Mouse (Mus musculus) bone marrow macrophage, adult 2 months (primary cell): Measurements from ENCODE around the gene Cyp26b1. TPM values are rescaled to one million over a fixed set of nuclear protein-coding genes. Genes with fewer than 3 reads are reported as not detected.
A peak's percentile ranks its signal among the peaks of the same experiment; 100 is the strongest.

Source experiments
- H3K27ac ChIP-seq: 2 replicates; pipeline ENCODE4 v1.5.1; 2012; ENCODE audit warnings: low read depth, low read length; ENCODE audit not compliant: insufficient read depth
- H3K4me1 ChIP-seq: 2 replicates; pipeline ENCODE4 v1.6.1; 2012; ENCODE audit warnings: low read length; ENCODE audit not compliant: control insufficient read depth, insufficient read depth
- H3K4me3 ChIP-seq: 2 replicates; pipeline ENCODE4 v1.5.1; 2012; ENCODE audit warnings: mild to moderate bottlenecking, low read length, moderate library complexity; ENCODE audit not compliant: insufficient read depth
- CTCF ChIP-seq: IDR thresholded peaks from 2 replicates; pipeline ENCODE4 v1.5.1; 2012; ENCODE audit warnings: low read depth, mild to moderate bottlenecking, low read length, moderate library complexity
- POLR2A ChIP-seq: IDR thresholded peaks from 2 replicates; pipeline ENCODE4 v1.6.1; 2012; ENCODE audit warnings: mild to moderate bottlenecking, low read depth, low read length, borderline replicate concordance
- polyA plus RNA-seq: library from polyadenylated mRNA; stranded (reverse); fragments of >200 nt; gene quantifications from 2 replicates; pipeline ENCODE4 v1.2.4, GENCODE M21; 2012; ENCODE audit not compliant: missing spikeins, insufficient read depth, insufficient read length

Cyp26b1 gene
- polyA plus RNA-seq, 1 experiment: 0.16 TPM

DNA sequence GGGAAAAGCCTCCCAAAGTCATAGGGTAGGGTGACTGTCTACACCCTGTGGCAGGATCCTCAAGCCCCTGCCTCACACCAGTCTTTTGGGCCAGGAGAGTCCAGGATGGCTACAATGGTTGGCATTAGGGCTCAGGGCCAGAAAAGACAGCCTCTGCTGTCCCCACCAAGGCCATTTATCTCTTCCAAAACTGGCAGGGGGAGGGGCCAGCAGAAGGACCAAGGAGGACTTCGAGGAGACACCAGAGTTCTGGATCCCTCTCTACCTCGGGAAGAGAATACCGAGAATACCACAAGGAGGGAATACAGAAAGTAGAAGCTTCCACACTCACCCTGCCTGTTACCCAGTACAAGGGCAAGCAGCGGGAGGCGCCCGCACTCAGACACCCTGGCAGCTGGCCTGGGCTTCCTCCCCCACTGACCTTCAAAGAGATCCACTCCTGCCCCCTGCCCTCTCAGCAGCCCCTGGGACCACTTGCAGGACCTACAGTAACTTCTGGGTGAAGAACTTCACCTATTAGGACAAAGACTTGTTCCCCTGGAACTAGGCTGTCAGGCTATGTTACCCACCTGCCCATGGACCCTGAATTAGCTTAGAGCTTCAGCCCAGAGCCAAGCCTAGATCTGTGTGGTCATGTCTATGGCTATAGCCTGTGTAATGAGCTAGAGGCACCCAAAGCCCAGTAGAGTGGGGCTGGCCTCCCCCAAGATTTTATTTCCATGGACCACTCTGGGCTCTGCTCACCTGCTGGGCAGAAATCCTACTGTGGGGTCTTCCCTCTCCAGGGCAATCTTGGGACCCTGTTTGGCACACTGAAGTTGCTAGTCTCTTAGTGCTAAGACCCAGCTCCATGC, 12.5 kb downstream of the Cyp26b1 start:
- Histone ChIP-seq H3K4me3 (no peak overlapping the region), H3K4me1 (peaks cover 14% of the 10 kb centered on the region), H3K27ac (no peak overlapping the region)
- TF ChIP-seq CTCF (no peak), POLR2A (no peak)

DNA sequence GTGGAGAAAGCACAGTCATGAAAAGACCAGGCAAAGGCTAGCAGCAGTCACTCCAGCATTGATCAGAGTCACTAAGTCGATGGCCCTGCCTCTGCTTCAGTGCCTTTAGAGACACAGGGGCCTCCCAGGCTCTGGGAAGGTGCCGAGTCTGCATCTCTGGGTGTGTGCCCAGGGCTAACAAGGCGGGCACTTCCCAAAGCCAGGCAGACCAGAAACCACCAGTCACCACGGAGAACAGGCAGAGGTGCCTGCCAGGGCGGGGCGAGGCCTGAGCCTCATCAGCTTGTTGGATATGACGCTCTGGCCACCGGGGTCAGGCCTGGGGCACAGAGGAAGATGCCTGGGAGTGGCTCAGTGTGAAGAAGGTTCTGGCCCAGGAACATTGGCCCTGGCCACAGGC, 14.2 kb downstream of the Cyp26b1 start:
- TF ChIP-seq CTCF: no peak
- TF ChIP-seq POLR2A: no peak
- H3K4me1 ChIP-seq: peaks cover 12% of the 10 kb centered on the region
- H3K4me3 ChIP-seq: no peak overlapping the region
- H3K27ac ChIP-seq: no peak overlapping the region

DNA sequence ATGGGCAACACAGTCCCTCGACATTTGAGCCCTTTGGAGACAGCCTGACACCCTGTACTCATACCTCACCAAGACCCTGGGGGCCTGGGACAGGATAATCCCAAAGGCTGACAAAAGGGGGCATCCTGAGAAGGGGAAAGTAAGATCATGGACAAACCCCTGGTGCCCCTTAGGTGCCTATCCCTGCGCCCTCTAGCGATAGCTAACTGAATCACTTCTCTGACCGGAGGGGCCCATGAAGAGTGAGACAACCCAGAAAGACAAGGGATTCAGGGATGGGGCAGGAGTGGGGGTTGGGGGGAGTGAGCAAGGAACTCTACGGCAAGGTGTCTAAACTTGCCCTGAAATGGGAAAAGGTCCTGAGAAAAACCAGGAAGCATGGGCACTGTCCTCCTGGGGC, 14.8 kb downstream of the Cyp26b1 start:
- no peak overlapping the region for H3K27ac ChIP-seq
- H3K4me3 ChIP-seq: no peak overlapping the region
- peaks cover 10% of the 10 kb centered on the region for H3K4me1 ChIP-seq
- TF ChIP-seq CTCF (peak; percentile 70), POLR2A (no peak)

DNA sequence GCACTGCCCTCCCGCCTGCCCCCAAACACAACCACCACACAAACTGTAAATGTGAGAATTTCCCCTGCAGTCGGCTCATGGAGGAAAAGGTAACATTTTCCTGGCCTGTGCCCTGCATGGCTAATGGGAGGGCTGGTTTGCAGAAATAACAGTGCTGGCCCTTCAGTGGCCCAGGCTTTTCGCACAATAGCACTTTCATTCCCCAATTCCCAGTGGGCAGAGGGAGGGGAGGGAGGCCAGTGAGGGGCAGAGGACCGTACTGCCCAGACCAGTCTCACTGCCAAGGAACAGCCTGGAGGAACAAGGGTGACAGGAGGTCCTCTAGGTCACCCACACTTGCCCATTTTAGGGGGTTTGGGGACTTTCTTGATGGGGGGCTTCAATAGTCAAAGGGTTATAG, 15.8 kb downstream of the Cyp26b1 start:
- Histone ChIP-seq H3K4me3 (no peak overlapping the region), H3K4me1 (peaks cover 2% of the 10 kb centered on the region; the same call in 1 of the 2 replicates), H3K27ac (no peak overlapping the region)
- TF ChIP-seq CTCF (no peak), POLR2A (no peak)

DNA sequence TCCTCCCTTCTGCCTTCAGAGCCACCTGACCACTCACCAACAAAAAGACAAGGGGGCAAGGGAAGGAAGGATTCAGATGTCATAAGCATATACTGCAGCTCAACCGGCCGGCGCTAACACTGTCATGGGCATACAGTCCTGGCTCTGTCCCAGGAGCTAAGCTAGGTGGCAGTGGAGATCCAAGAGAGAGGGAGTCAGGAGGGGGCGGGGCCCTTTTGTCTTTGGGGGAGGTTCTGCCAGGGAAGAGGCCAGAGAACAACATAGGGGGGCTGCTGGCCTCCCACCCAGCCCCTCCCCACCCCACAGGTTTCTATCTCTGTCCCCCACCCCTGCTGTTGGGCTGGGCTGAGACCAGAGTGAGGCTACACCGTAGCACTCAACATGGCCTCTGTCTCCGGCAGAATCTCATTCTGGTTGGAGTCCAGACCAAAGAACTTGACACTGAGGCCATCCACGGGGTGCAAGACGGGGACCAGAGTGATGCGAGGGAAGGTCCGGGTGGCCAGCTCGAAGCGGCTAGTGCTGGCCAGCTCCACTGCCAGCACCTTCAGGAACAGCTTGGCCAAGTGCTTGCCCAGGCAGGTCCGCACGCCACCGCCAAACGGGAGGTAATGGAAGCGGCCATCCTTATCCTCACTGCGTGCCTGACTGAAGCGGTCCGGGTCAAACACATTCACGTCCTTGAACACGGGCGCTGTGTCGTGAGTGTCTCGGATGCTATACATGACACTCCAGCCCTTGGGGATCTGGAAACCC, 19.6 kb downstream of the Cyp26b1 start:
- no peak for TF ChIP-seq CTCF
- TF ChIP-seq POLR2A: no peak
- H3K4me3 ChIP-seq: no peak overlapping the region
- H3K27ac ChIP-seq: no peak overlapping the region
- no peaks in the 10 kb centered on the region for H3K4me1 ChIP-seq

DNA sequence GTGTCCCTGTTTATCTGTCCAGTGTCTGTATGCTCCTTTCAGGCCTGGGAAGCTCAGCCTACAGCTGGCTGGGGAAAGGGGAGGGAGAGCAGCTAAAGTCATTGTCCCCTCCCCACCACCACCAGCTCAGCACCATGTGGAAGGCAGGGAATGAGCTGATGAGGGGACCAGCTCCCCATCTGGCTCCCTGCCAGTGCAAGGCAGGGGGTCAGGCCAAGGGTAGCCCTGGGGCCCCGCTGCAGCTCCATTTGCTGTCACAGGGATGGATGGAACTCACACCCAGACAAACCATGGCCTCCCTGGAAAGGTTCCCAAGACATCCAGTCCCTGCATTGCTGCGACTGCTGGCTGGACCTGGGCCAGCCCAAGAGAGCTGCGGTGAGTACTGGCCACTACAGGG, 23.7 kb downstream of the Cyp26b1 start:
- H3K4me3 ChIP-seq: no peak overlapping the region
- H3K4me1 ChIP-seq: no peaks in the 10 kb centered on the region
- no peak overlapping the region for H3K27ac ChIP-seq
- TF ChIP-seq POLR2A (no peak), CTCF (no peak)

DNA sequence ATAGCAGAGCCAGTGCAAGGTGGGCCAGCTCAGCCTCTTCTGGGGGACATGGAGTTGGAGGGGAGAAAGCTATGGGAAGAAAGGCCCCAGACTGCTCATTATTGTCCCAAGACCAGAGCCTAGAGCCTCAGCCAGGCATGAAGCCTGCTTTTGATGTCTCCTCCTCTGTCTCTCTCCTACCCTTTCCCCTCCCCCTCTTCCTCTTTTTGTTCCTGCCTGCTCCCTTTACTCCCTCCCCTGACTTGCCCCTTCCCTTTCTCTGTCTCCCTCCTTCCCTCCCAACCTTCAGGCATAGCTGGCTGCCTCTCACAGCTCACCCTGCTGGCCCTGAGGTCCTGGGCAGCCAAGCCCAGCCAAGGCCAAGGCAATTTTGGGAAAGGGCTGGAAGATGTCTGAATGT, 24.1 kb downstream of the Cyp26b1 start:
- no peak for TF ChIP-seq POLR2A
- no peak for TF ChIP-seq CTCF
- no peaks in the 10 kb centered on the region for H3K4me1 ChIP-seq

DNA sequence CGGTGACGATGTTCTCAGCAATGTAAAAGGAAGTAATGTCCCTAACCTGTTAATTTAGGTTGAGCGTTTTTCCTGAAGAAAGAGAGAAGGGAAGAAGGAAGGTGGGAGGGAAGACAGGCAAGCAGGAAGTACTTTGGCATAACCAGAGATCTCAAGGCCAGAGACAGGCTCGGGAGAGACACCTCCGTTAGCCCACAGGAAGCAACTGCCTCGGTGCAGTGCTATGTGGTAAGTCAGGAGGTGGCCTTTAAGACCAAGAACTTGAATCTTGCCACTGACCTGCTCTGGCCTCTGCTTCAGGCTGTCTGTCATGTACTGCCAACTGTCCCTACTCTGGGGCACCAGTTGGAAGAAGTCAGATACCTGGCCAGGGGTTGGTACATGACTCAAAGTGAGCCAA, 24.8 kb downstream of the Cyp26b1 start:
- H3K27ac ChIP-seq: no peak overlapping the region
- TF ChIP-seq POLR2A: no peak
- no peak for TF ChIP-seq CTCF
- H3K4me3 ChIP-seq: no peak overlapping the region
- H3K4me1 ChIP-seq: no peaks in the 10 kb centered on the region

More for the DNA sequence above, 24.1 kb downstream of the Cyp26b1 start:
- no peak overlapping the region for H3K4me3 ChIP-seq
- H3K27ac ChIP-seq: no peak overlapping the region

DNA sequence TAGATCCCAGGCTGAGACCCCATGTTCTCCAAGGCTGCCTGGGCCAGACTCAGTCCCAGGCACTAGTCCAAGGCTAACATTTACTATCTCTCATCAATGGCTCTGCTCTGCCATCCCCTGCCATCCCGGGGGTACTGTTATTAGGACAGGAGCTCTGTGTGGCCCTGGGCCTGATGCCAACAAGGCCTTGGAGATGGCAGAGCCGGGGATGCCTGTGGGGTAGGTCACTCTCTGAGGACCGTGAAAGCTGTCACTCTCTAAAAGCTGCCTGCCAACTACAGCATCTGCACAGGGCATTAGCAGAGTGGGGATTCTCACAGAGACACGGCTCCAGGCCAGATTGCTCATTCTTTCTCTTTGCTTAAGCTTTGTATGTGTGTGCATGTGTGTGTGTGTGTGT, 26.0 kb downstream of the Cyp26b1 start:
- no peak overlapping the region for H3K4me3 ChIP-seq
- TF ChIP-seq POLR2A (no peak), CTCF (no peak)
- no peak overlapping the region for H3K27ac ChIP-seq
- H3K4me1 ChIP-seq: no peaks in the 10 kb centered on the region

DNA sequence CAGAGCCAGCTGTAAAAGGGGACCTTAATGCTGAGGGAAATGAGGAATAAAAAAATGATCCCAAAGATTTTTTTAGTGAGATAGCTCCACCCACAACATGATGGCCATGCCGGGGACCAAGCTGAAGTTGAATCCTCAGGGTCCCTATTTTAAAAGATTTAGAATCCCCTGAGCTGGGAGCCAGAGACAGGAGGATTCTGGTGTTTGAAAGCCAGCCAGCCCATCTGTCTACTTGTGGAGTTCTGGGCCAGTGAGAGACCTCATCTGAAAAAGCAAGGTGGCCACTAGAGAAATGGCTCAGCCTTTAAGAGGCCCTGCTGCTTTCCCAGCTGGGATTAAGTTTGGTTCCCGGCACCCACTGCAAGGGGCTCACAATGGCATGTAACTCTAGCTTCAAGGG, 26.9 kb downstream of the Cyp26b1 start:
- Histone ChIP-seq H3K27ac (no peak overlapping the region), H3K4me1 (no peaks in the 10 kb centered on the region), H3K4me3 (no peak overlapping the region)
- TF ChIP-seq POLR2A: no peak
